Mouse (Mus musculus) midbrain, embryonic 15.5 days (tissue): ENCODE data around the gene Ypel4. TPM values are rescaled to one million over a fixed set of nuclear protein-coding genes. Genes with fewer than 3 reads are reported as not detected.

ENCODE experiments used
- ATAC-seq: fragments of 200-750 bp; cut with Nextera tagmentation; replicated peaks from 2 replicates; pipeline ENCODE4 v1.8.0; 2017; ENCODE audit warnings: moderate TSS enrichment
- H3K27ac ChIP-seq: fragments of 300-500 bp; sonication (generic); 2 replicates; pipeline ENCODE4 v1.5.1; 2015; ENCODE audit warnings: mild to moderate bottlenecking, inconsistent platforms
- H3K27me3 ChIP-seq: fragments of 300-500 bp; sonication (generic); replicated peaks from 2 replicates; pipeline ENCODE4 v1.6.1; 2015; ENCODE audit warnings: inconsistent platforms
- H3K36me3 ChIP-seq: fragments of 300-500 bp; sonication (generic); replicated peaks from 2 replicates; pipeline ENCODE4 v1.6.1; 2015; ENCODE audit warnings: inconsistent platforms
- H3K4me1 ChIP-seq: fragments of 300-500 bp; sonication (generic); 2 replicates; pipeline ENCODE4 v1.6.1; 2015; ENCODE audit warnings: inconsistent platforms
- H3K4me2 ChIP-seq: fragments of 300-500 bp; sonication (generic); 2 replicates; pipeline ENCODE4 v1.6.1; 2015; ENCODE audit warnings: inconsistent platforms, mild to moderate bottlenecking, moderate library complexity
- H3K4me3 ChIP-seq: fragments of 300-500 bp; sonication (generic); 2 replicates; pipeline ENCODE4 v1.5.1; 2015; ENCODE audit warnings: mild to moderate bottlenecking, inconsistent platforms
- H3K9ac ChIP-seq: fragments of 300-500 bp; sonication (generic); 2 replicates; pipeline ENCODE4 v1.6.1; 2015; ENCODE audit warnings: mild to moderate bottlenecking, inconsistent platforms
- H3K9me3 ChIP-seq: fragments of 300-500 bp; sonication (generic); 2 replicates; pipeline ENCODE4 v1.6.1; 2016; ENCODE audit warnings: inconsistent platforms
- WGBS: fragments of 180-500 bp; shearing (Covaris S2); methylation state at CpG from one replicate; pipeline ENCODE4 v1.1.7; 2015; ENCODE audit warnings: mixed read lengths; 5-methylcytosine and 5-hydroxymethylcytosine counted together
- polyA plus RNA-seq: library from polyadenylated mRNA; unstranded; fragments of >200 nt; fragmentation: Nextera tagmentation; extraction: Ambion mirVana; gene quantifications from 2 replicates; pipeline ENCODE4 v1.2.1, GENCODE M21; 2015

Gene Ypel4
- polyA plus RNA-seq, 1 experiment from 2014 or later: 28.0 TPM

- Histone ChIP-seq H3K9ac (no peak overlapping the region), H3K27ac (no peak overlapping the region), H3K4me3 (no peak overlapping the region), H3K36me3 (no peaks in the 10 kb centered on the region), H3K4me1 (peaks cover 38% of the 10 kb centered on the region), H3K27me3 (no peaks in the 10 kb centered on the region), H3K4me2 (no peak overlapping the region), H3K9me3 (no peaks in the 10 kb centered on the region)
- WGBS: 73% methylated on average over 1 of the region's 1 CpGs
- ATAC-seq: no peak
Measured at GRCm38 (mm10) chr2:84732394-84732793, 1.5 kb upstream of the Ypel4 start.

DNA sequence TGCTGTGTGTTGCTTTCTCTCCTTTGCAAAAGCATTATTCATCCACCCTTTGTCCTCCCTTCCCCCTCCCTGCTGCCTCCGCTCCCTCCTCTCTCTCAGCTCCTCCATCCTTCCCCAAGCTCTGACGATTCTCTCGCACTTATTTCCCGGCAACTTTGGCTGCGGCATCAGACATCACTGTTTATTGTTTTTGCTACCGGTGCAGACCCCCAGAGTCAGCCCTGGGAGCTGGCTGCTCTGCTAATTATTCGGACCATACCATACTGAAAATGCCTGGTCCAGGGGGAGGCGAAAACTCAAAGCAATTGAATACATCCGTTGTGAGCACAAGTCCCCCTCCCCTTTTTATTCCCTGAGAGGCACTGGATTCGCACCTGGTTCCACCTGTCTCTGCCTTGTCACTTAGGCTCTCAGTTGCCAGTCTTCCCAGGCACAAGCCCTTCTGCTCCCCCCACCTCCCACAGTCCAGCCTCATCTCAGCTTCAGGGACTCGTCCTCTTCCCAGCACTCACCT is 550 bp downstream of the Ypel4 start:
- peak; percentile 67 for ATAC-seq
- Histone ChIP-seq H3K4me3 (peak overlapping the region; percentile 62), H3K4me1 (peaks cover 55% of the 10 kb centered on the region), H3K9ac (peak overlapping the region; percentile 65), H3K27ac (peak overlapping the region; percentile 83), H3K9me3 (no peaks in the 10 kb centered on the region), H3K27me3 (no peaks in the 10 kb centered on the region), H3K36me3 (no peaks in the 10 kb centered on the region), H3K4me2 (peak overlapping the region; percentile 78)
- WGBS: 0% methylated on average over 11 of the region's 11 CpGs

DNA sequence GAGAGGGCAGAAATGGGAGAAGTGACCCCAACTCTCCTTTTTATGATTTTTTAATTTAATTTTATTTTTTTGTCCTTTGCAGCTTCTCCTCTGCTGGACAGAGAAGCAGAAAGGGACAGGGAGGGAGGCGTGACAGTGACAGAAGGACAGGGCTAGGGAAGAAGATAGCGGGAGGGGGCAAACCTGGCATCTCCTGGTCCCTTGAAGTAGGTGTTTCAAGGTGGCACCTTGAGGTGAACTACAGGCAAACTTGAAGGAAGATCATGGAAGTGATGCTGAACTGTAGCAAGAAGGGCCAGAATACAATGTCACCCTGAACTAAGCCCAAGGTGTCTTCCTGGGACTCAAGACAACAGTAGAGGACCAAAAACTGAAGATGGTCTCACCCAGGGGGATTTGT is 1.1 kb downstream of the Ypel4 start:
- ATAC-seq: no peak
- H3K36me3 ChIP-seq: no peaks in the 10 kb centered on the region
- H3K4me1 ChIP-seq: peaks cover 58% of the 10 kb centered on the region
- WGBS: 2% methylated on average over 2 of the region's 2 CpGs
- H3K27me3 ChIP-seq: no peaks in the 10 kb centered on the region
- H3K4me2 ChIP-seq: peak overlapping the region; percentile 78
- H3K27ac ChIP-seq: peak overlapping the region; percentile 83
- H3K4me3 ChIP-seq: peak overlapping the region; percentile 62
- H3K9ac ChIP-seq: peak overlapping the region; percentile 65
- no peaks in the 10 kb centered on the region for H3K9me3 ChIP-seq

DNA sequence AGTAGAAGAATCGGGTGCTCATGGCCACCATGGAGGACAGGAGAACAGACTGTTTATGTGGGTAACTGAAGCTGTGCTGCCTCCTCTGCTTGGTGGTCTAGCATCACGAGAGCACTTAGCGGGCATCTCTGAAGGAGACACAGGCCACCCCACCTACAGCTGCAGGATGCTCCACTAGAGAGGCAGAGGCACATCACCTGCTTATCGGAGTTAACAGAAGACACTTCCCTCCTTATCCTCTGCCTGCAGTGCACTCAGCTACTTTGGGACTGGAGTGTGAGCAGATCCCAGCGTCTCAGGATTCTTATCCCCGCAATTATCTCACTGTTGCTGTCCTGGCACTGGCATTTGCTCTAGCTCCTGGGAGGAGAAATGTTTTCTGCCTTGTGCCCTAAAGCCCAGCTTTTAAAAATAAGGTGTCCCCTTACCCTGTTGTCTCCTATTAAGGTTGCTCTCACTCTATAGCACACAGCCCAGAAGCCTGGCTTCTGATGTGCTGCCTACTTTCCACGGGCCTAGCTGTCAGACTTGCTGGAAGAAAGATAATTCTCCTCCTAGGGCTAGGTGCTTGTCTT is 1.6 kb downstream of the Ypel4 start:
- Histone ChIP-seq H3K9ac (peak overlapping the region; percentile 65), H3K4me3 (peak overlapping the region; percentile 62), H3K4me2 (peak overlapping the region; percentile 78), H3K27ac (peak overlapping the region; percentile 83), H3K9me3 (no peaks in the 10 kb centered on the region), H3K36me3 (no peaks in the 10 kb centered on the region), H3K27me3 (no peaks in the 10 kb centered on the region), H3K4me1 (peaks cover 63% of the 10 kb centered on the region)
- WGBS: 19% methylated on average over 7 of the region's 7 CpGs
- ATAC-seq: 0 out of 2 replicates have a peak, but pooled peaks have one; percentile 1

GRCm38 (mm10) chr2:84736312-84737161 is 2.7 kb downstream of the Ypel4 start:
- Histone ChIP-seq H3K27me3 (no peaks in the 10 kb centered on the region), H3K4me2 (peak overlapping the region; percentile 78), H3K9me3 (no peaks in the 10 kb centered on the region), H3K27ac (peak overlapping the region; percentile 21; the same call in 1 of the 2 replicates), H3K4me3 (peak overlapping the region; percentile 62), H3K9ac (peak overlapping the region; percentile 30), H3K36me3 (no peaks in the 10 kb centered on the region), H3K4me1 (peaks cover 74% of the 10 kb centered on the region)
- 6% methylated on average over 27 of the region's 27 CpGs for WGBS
- ATAC-seq: no peak

DNA sequence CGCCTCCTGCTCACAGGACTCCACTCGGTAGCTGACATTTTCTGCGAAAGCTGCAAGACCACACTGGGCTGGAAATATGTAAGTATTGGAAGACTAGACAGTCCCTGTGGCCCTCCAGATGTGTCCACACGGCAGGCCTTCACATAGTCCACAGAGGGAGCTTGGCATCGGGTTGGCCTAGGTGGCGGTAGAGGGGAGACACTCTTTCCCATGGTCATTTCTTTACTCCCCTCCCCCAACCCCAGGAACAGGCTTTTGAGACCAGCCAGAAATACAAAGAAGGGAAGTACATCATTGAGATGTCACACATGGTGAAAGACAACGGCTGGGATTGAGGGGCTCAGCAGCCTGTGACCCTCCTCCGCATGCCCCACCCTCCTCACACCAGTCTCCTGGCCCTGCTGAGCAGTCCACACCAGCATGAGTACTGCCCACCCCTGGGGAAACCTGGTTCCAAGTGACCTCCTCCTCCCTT is 3.6 kb downstream of the Ypel4 start:
- H3K27ac ChIP-seq: peak overlapping the region; percentile 43
- H3K9me3 ChIP-seq: no peaks in the 10 kb centered on the region
- H3K4me2 ChIP-seq: peak overlapping the region; percentile 78
- H3K9ac ChIP-seq: 0 out of 2 replicates have a peak overlapping the region, but pooled peaks have one; percentile 16
- 0 out of 2 replicates have a peak, but pooled peaks have one; percentile 0 for ATAC-seq
- peak overlapping the region; percentile 62 for H3K4me3 ChIP-seq
- 9% methylated on average over 8 of the region's 8 CpGs for WGBS
- peaks cover 84% of the 10 kb centered on the region for H3K4me1 ChIP-seq
- H3K36me3 ChIP-seq: no peaks in the 10 kb centered on the region
- no peaks in the 10 kb centered on the region for H3K27me3 ChIP-seq

- H3K4me2 ChIP-seq: peak overlapping the region; percentile 78
- no peak overlapping the region for H3K9ac ChIP-seq
- no peak overlapping the region for H3K4me3 ChIP-seq
- no peaks in the 10 kb centered on the region for H3K27me3 ChIP-seq
- H3K4me1 ChIP-seq: peaks cover 83% of the 10 kb centered on the region
- H3K27ac ChIP-seq: no peak overlapping the region
- ATAC-seq: no peak
- H3K36me3 ChIP-seq: no peaks in the 10 kb centered on the region
- 4% methylated on average over 12 of the region's 12 CpGs for WGBS
- no peaks in the 10 kb centered on the region for H3K9me3 ChIP-seq
Measured at GRCm38 (mm10) chr2:84738271-84738911, 4.5 kb downstream of the Ypel4 start.

DNA sequence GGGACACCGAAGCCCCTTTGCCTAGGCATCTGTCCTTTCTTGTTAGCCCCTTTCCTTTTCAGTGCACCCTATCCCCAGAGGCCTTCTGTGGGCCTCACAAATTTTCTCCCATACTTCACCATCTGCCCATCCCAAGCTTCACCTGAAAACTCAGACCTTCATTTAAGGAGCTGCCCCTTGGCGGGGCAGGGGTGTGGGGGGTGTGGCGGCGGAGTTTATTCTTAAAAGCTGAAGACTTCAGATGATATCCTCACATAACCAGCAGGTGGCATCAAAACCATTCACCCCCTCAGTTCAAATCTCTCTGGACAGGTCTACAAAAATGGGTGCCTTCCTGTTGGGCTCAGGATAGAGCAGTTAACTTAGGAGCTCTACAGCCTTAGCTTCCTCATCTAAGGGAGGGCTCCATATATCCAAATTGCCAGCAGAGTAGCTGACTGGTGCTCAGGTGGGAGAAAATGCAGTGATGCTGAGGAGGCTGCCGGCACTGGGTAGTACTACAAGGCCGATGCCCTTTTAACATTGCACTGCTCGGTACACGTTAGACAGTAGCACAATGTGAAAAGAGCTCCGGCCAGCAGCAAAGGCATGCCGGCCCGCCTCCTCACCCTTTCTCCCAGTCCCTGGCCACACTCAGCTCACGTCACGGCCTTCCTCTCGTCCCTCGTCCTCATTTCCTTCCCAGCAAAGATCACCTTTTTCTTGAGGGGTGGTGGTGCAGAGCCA is 6.9 kb downstream of the Ypel4 start:
- Histone ChIP-seq H3K4me1 (peaks cover 76% of the 10 kb centered on the region), H3K4me2 (peak overlapping the region; percentile 94), H3K9me3 (no peaks in the 10 kb centered on the region), H3K27ac (peak overlapping the region; percentile 32; the same call in 1 of the 2 replicates), H3K9ac (no peak overlapping the region), H3K27me3 (no peaks in the 10 kb centered on the region), H3K4me3 (no peak overlapping the region), H3K36me3 (no peaks in the 10 kb centered on the region)
- ATAC-seq: no peak
- 69% methylated on average over 15 of the region's 15 CpGs for WGBS

- Histone ChIP-seq H3K27me3 (no peaks in the 10 kb centered on the region), H3K4me3 (peak overlapping the region; percentile 97), H3K27ac (peak overlapping the region; percentile 98), H3K36me3 (no peaks in the 10 kb centered on the region), H3K4me2 (peak overlapping the region; percentile 94), H3K4me1 (peaks cover 64% of the 10 kb centered on the region), H3K9me3 (no peaks in the 10 kb centered on the region), H3K9ac (peak overlapping the region; percentile 96; the same call in 1 of the 2 replicates)
- no peak for ATAC-seq
- WGBS: 3% methylated on average over 5 of the region's 5 CpGs
Measured at GRCm38 (mm10) chr2:84741841-84742450, 8.1 kb downstream of the Ypel4 start.

DNA sequence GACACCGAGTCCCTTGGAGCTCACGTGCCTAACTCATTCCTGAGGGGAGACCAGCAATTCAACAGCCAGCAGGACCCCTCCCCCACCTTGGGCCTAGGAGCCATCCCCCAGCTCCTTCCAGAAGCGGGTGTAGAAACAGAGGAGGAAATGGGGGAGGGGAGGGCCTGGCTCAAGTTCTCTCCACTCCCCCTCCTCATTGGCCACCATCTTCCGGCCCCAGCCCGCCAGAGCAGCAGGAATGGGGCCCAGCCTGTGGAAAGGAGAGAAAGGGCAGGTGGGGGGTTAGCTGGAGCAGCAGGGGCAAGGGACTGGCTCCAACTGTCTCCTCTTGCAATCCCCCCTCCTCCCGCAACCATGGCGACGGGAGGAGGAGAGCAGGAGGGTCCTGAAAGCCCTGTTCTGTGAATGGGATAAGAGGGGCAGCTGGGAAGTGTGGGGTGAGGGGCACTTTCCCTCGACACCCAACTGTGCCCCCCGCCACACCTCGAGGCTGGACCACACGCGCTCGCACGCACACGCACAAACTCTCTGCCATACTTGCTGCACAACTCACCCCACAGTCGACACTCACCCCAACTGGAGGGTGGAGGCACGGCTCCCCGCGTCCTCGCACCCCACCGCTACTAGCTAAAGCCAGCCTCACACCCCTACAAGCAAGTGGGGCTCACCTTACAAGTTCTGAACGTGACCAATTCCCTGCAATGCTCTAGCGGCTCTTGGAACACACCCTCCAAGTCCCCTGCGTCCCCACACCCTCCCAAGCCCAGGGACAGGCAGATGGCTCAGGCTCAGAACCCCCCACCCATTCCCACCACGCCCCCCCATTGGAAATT is 8.8 kb downstream of the Ypel4 start:
- Histone ChIP-seq H3K4me2 (peak overlapping the region; percentile 94), H3K9me3 (no peaks in the 10 kb centered on the region), H3K9ac (peak overlapping the region; percentile 96), H3K4me3 (peak overlapping the region; percentile 97), H3K27ac (peak overlapping the region; percentile 98), H3K4me1 (peaks cover 57% of the 10 kb centered on the region), H3K36me3 (no peaks in the 10 kb centered on the region), H3K27me3 (no peaks in the 10 kb centered on the region)
- WGBS: under 1% methylated on average over 23 of the region's 26 CpGs
- peak; percentile 63 for ATAC-seq
